Mouse (Mus musculus) brain, embryonic 18.5 days (tissue): ENCODE results near the gene Fam83f.

Source experiments
- DNase-seq: peaks from one replicate; pipeline ENCODE4 v3.0.0-alpha.2; 2012; ENCODE audit warnings: low read depth, low spot score

The Fam83f gene

DNA sequence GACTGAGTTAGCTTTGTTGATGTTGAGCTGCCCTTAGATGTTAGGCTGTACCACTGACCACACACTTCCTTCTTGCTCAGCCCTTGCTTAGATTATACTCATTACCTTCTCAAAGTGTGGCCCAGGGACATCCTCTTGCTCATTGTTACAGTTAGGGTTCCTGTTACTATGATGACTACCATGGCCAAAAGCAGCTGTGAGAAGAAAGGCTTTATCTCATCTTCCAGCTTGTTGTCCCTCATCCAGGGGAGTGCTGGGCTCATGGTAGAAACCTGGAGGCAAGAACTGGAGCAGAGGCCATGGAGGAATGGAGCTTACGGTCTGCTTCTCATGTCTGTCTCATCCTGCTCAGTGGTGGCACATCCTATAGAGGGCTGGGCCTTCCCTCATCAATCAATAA, 68.3 kb downstream of the Fam83f start:
- no peak for DNase-seq

DNA sequence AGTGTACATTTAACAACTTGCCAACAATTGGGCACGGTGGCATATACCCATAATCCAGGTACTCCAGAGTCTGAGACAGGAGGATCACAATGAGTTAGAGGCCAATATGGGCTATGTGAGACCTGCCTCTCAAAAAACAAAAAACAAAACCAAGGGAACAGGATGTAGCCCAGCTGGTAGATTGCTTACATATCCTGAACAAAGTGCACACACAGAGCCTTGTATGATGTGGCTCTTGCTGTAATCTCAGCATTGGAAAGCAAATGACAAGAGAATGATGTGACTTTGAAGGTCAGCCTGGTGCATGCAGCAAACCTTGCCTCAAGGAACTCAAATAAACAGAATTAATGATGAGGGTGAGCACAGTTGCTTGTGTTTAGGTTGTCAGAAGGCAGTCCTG, 70.2 kb downstream of the Fam83f start:
- DNase-seq: no peak

DNA sequence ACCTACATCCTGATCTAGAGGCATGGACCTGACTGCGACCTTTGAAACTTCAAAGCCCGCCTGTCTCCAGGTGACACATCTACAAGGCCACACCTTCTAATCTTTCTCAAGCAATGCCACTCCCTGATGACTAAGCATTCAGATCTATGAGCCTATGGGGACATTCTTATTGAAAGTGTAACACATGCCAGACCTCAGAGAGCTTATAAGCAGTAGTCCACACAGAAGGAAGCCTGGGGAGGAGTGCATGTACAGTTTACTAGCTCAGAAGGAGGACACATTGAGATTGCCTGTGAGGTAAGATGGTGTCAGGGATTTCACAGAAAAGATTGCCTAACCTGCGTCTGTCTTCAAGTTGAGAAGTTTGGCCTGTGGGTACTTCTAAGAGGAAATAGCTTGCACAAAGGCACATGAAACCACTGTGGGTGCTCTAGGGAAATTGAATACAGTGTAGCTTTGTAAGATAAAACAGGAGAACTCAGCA, 71.4 kb downstream of the Fam83f start:
- no peak for DNase-seq

DNA sequence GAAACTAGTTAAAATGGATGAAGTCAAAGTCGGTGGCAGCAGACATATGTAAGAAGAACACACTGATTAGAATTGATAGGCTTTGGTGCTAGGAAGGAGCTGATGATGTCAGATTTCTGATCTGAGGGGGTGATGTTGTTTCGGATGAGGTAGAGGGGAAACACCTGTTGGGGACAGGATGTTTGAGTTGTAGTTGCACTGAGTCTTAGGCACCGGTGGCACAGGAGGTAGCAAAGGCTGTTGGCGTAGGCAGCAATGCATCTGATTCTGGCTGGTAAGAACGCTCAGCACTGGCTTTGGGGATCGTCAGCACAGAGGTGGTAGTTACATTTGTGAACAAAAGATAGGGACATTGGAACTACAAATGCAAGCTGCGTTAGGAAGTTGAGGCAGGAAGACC, 72.0 kb downstream of the Fam83f start:
- no peak for DNase-seq

DNA sequence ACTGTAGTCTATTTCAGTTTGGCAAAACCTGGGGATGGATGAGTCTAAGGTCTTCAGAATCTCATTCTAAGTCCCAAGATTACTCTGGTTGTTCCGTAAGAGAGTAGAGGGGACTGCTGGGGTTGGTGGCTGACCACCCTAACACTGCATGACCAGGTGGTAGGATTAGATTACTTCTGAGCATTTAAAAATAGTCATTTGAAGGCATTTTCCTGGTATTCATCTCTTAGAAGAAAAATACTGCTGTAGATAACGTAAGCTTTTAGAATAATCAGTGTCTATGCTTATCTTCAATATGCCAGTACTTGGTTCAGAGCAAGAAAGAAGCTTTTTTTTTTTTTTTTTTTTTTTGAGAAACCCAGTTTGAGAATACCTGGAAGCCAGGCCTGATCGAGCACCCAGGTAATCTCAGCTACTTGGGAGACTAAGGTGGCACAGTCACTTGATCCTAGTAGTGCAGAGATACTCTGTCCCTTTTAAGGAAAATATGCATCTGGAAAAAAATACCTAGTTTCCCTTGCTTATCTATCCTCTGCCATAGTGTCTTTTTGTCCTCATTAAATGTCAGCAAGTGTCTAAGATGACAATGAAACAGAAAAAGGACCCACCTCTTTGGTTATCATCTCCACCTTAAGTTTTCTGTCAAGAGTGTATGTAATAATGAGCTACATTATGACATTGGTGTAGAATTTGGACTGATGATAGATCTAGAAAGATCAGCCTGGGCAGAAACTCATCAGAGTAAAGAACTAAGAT, 73.2 kb downstream of the Fam83f start:
- DNase-seq: no peak

DNA sequence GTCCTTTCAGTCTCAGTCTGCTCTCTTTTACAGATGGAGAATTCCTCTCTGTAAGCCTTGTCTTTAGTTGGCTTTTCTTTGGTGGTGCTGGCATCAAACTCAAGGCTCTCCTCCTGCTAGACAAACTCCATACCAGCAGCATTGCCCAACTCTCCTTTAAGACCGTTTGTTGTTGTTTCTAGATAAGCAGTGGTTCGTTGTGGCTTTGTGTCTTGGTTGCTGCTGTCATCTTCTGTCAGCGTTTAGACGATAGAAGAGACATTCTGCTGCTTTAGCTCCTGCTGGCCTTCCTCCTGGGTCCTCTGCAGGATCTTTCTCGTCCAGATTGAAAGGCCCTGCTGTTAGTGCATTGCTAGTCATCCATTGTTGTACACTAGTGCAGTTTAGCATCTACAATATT, 77.3 kb downstream of the Fam83f start:
- no peak for DNase-seq
